Mouse (Mus musculus) neural tube, embryonic 15.5 days (tissue): ENCODE data around the gene Ptprd. TPM values are rescaled to one million over a fixed set of nuclear protein-coding genes. Genes with fewer than 3 reads are reported as not detected.

Experiments
- ATAC-seq: fragments of 200-750 bp; cut with Nextera tagmentation; 2 replicates; pipeline ENCODE4 v1.8.0; 2017; ENCODE audit warnings: mild to moderate bottlenecking, moderate TSS enrichment, moderate library complexity; ENCODE audit not compliant: low FRiP score
- H3K27ac ChIP-seq: fragments of 300-500 bp; sonication (generic); replicated peaks from 2 replicates; pipeline ENCODE4 v1.5.1; 2015; ENCODE audit warnings: mild to moderate bottlenecking, inconsistent platforms
- H3K27me3 ChIP-seq: fragments of 300-500 bp; sonication (generic); replicated peaks from 2 replicates; pipeline ENCODE4 v1.6.1; 2015; ENCODE audit warnings: inconsistent platforms
- H3K36me3 ChIP-seq: fragments of 300-500 bp; sonication (generic); 2 replicates; pipeline ENCODE4 v1.6.1; 2015; ENCODE audit warnings: inconsistent platforms
- H3K4me1 ChIP-seq: fragments of 300-500 bp; sonication (generic); 2 replicates; pipeline ENCODE4 v1.6.1; 2015; ENCODE audit warnings: inconsistent platforms
- H3K4me2 ChIP-seq: fragments of 300-500 bp; sonication (generic); 2 replicates; pipeline ENCODE4 v1.6.1; 2015; ENCODE audit warnings: inconsistent platforms, mild to moderate bottlenecking, moderate library complexity
- H3K4me3 ChIP-seq: fragments of 300-500 bp; sonication (generic); replicated peaks from 2 replicates; pipeline ENCODE4 v1.5.1; 2015; ENCODE audit warnings: mild to moderate bottlenecking, inconsistent platforms
- H3K9ac ChIP-seq: fragments of 300-500 bp; sonication (generic); replicated peaks from 2 replicates; pipeline ENCODE4 v1.6.1; 2015; ENCODE audit warnings: mild to moderate bottlenecking, inconsistent platforms
- H3K9me3 ChIP-seq: fragments of 300-500 bp; sonication (generic); replicated peaks from 2 replicates; pipeline ENCODE4 v1.6.1; 2016; ENCODE audit warnings: inconsistent platforms
- WGBS: fragments of 180-500 bp; shearing (Covaris S2); methylation state at CpG from one replicate; pipeline ENCODE4 v1.1.7; 2015; ENCODE audit warnings: mixed read lengths; 5-methylcytosine and 5-hydroxymethylcytosine counted together
- polyA plus RNA-seq: library from polyadenylated mRNA; unstranded; fragments of >200 nt; fragmentation: Nextera tagmentation; extraction: Ambion mirVana; gene quantifications from 2 replicates; pipeline ENCODE4 v1.2.1, GENCODE M21; 2015

The Ptprd gene
- polyA plus RNA-seq, 1 experiment from 2014 or later: 96.1 TPM

DNA sequence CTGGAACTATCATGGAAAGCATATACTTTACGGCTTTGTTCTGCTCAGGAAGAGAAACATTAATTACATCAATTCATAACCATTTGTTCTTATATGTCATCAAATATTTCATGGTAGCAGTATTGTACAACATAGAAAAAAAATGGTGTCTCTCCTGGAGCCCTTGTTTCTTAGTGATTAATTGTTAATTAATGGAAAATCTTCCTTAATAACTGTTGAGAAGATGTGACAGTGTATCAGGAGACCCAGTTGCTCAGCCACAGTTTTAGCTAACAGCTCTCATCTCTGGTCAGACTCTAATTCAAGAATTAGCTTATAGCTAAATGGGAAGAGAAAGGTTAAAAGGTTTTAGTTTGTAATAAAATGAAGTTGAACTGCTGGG, 69.0 kb downstream of the Ptprd start:
- H3K4me2 ChIP-seq: no peak overlapping the region
- WGBS: 24% methylated on average over 1 of the region's 1 CpGs
- no peaks in the 10 kb centered on the region for H3K9me3 ChIP-seq
- peaks cover 6% of the 10 kb centered on the region; the same call in 1 of the 2 replicates for H3K4me1 ChIP-seq
- no peaks in the 10 kb centered on the region for H3K36me3 ChIP-seq
- H3K4me3 ChIP-seq: no peak overlapping the region
- H3K9ac ChIP-seq: no peak overlapping the region
- 0 out of 2 replicates have a peak, but pooled peaks have one; percentile 53 for ATAC-seq
- no peak overlapping the region for H3K27ac ChIP-seq
- H3K27me3 ChIP-seq: no peaks in the 10 kb centered on the region

DNA sequence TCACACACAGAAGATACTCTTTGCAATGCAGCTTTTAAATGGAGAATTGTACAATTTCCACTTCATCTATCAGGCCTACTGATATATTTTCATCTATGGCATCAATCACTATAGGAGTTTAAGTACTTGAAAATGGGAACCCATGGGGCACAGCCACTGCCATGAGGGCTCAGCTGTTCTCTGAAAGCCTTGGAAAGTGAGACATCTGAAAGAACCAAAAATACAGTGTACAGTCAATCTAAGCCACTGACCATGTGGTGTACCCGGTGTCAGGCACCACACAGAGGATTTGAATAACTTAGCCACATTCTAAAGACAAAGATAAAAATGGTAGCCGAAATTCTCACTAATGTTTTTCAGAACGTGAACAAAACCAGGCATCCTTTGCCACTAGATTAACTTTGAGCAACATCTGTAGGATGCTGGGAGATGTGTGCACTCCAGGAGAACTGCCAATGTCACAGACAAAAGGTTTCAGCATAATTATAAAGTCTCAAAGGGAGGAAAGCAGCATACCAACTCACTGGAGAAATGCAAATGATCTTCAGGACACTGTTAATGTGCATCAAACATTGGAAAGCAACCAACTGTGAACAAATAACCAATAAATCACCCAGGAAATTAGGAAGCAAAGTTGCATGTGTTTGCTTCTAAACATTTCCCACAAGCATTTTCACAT, 69.5 kb downstream of the Ptprd start:
- no peaks in the 10 kb centered on the region for H3K9me3 ChIP-seq
- peak; percentile 65; the same call in 1 of the 2 replicates for ATAC-seq
- peaks cover 6% of the 10 kb centered on the region; the same call in 1 of the 2 replicates for H3K4me1 ChIP-seq
- H3K27ac ChIP-seq: no peak overlapping the region
- H3K9ac ChIP-seq: no peak overlapping the region
- WGBS: 24% methylated on average over 3 of the region's 3 CpGs
- H3K27me3 ChIP-seq: no peaks in the 10 kb centered on the region
- no peak overlapping the region for H3K4me3 ChIP-seq
- H3K36me3 ChIP-seq: no peaks in the 10 kb centered on the region
- no peak overlapping the region for H3K4me2 ChIP-seq

DNA sequence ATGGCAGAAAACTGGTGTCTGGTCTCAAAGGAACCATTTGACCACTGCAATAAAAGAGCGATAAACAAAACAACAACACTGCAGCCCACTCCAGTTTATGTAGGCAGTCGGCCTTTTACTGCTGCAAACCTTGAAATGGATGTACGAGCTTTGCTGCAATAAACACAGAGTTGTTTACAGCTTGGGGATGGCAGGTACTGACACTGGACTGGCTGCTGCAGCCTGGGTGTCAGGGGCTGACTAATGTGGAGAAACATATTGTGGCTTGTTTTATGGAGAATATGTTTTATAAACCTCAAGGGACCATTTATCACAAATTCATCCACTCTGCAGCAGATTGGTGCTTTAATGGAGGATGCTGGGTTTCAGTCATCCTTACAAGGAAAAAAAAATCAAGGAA, 100.9 kb downstream of the Ptprd start:
- H3K4me3 ChIP-seq: no peak overlapping the region
- peaks cover 9% of the 10 kb centered on the region for H3K4me1 ChIP-seq
- no peaks in the 10 kb centered on the region for H3K9me3 ChIP-seq
- 6% methylated on average over 3 of the region's 3 CpGs for WGBS
- H3K27me3 ChIP-seq: no peaks in the 10 kb centered on the region
- peak overlapping the region; percentile 22; the same call in 1 of the 2 replicates for H3K4me2 ChIP-seq
- peak; percentile 47; the same call in 1 of the 2 replicates for ATAC-seq
- H3K27ac ChIP-seq: no peak overlapping the region
- no peak overlapping the region; the same call in 1 of the 2 replicates for H3K9ac ChIP-seq
- no peaks in the 10 kb centered on the region for H3K36me3 ChIP-seq

DNA sequence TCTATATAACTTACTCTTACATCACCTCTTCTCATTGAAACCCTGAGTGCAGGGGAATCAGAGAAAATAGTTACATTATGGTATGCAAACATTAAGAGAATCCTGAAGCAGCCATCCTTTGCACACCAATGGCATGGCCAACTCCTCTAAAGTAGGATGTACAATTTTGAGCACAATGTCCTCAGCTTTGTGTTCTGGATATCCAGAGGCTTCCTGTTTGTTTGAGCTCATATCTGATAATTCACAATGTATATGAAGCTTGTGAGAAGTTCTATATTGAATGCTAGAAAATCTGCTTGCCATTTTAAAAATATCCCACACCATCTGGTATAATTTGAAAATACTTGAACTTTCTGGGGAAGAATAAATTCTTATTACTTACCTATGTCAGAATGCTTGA, 114.2 kb downstream of the Ptprd start:
- no peak overlapping the region for H3K4me2 ChIP-seq
- no peak overlapping the region for H3K27ac ChIP-seq
- H3K9me3 ChIP-seq: no peaks in the 10 kb centered on the region
- no peak overlapping the region for H3K4me3 ChIP-seq
- ATAC-seq: no peak
- no peaks in the 10 kb centered on the region for H3K4me1 ChIP-seq
- no peaks in the 10 kb centered on the region for H3K27me3 ChIP-seq
- H3K36me3 ChIP-seq: no peaks in the 10 kb centered on the region
- H3K9ac ChIP-seq: no peak overlapping the region

DNA sequence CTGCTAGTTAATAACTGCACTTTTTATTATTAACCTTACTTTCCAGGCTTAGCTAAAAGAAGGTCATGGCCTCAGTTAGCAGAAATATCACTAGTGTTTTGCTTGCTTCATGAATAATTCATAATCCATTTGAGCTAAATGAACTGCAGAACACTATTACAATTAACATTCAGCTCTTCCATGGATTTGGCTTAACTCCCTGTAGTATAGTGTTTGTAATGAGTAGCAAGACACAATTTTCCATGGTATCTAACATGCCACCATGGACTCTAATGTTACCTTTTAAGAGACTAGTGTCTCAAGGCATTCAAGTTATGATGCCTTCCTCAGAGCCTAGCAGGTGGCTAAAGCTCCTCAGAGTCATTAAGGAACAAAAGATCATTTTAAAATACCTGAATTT, 129.0 kb downstream of the Ptprd start:
- Histone ChIP-seq H3K9me3 (no peaks in the 10 kb centered on the region), H3K4me2 (no peak overlapping the region), H3K4me1 (no peaks in the 10 kb centered on the region), H3K27me3 (no peaks in the 10 kb centered on the region), H3K36me3 (no peaks in the 10 kb centered on the region), H3K27ac (no peak overlapping the region), H3K4me3 (no peak overlapping the region), H3K9ac (no peak overlapping the region)
- ATAC-seq: no peak

DNA sequence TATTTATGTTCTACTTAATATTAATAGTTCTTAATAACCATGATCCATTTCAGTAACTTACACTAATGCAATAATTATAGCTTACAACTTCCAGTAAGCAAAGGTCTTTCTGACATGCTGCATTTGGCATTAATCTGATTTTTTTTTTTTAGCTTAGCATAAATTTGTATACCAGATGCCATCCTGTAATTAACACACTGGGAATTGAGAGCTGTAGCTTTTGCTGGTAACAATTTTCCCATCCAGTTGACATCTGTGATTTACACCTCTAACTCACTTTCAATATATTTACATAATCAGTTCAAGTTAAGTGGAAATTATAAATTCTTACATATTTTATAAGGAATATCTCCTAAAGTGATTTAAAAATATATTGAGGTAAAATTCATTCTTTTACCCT, 134.3 kb downstream of the Ptprd start:
- H3K9ac ChIP-seq: no peak overlapping the region
- no peaks in the 10 kb centered on the region for H3K36me3 ChIP-seq
- H3K4me2 ChIP-seq: no peak overlapping the region
- no peaks in the 10 kb centered on the region for H3K27me3 ChIP-seq
- no peak for ATAC-seq
- no peaks in the 10 kb centered on the region for H3K4me1 ChIP-seq
- H3K9me3 ChIP-seq: no peaks in the 10 kb centered on the region
- H3K27ac ChIP-seq: no peak overlapping the region
- no peak overlapping the region for H3K4me3 ChIP-seq

DNA sequence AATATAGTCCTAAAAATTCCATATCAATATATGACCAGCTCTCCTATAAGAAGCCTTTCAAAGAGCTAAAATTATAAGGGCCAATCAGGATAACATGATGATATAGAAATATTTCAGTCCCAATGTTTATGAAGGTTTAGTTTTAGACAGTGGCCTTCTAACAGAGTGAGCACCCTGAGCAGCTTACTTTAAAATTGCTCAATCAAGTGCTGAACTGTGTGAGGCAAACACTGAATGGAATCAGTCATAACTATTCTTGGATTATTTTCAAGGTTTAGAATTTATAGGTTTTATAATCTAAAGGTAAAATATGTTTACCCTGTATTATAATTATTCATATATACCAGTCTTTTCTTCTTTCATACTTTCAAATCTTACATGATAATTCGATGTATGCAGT, 134.7 kb downstream of the Ptprd start:
- 70% methylated on average over 1 of the region's 1 CpGs for WGBS
- Histone ChIP-seq H3K27ac (no peak overlapping the region), H3K9me3 (no peaks in the 10 kb centered on the region), H3K4me1 (no peaks in the 10 kb centered on the region), H3K4me2 (no peak overlapping the region), H3K9ac (no peak overlapping the region), H3K36me3 (no peaks in the 10 kb centered on the region), H3K27me3 (no peaks in the 10 kb centered on the region), H3K4me3 (no peak overlapping the region)
- ATAC-seq: no peak

DNA sequence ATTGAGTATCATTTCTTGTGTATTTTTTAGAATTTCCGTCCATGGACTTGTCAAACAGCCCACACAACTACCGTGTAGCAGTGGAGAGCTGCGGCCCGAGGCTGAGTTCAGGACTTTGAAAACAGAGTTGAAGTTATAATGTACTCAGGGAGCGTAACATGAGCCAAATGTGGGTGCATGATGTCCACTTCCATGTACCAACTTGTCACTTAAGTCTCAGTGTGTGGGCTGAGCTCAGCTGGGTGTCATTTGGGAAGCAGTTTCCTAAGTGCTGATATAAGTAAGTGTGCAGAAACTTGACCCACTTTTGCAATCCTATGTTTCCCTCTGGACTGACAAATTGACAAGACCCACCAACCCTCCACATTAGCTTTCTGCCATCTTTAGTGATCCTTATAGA, 173.4 kb downstream of the Ptprd start:
- H3K36me3 ChIP-seq: no peaks in the 10 kb centered on the region
- H3K4me1 ChIP-seq: no peaks in the 10 kb centered on the region
- H3K9ac ChIP-seq: no peak overlapping the region
- 88% methylated on average over 5 of the region's 5 CpGs for WGBS
- H3K9me3 ChIP-seq: no peaks in the 10 kb centered on the region
- no peak for ATAC-seq
- no peak overlapping the region for H3K4me3 ChIP-seq
- H3K27ac ChIP-seq: no peak overlapping the region
- no peaks in the 10 kb centered on the region for H3K27me3 ChIP-seq
- H3K4me2 ChIP-seq: no peak overlapping the region

DNA sequence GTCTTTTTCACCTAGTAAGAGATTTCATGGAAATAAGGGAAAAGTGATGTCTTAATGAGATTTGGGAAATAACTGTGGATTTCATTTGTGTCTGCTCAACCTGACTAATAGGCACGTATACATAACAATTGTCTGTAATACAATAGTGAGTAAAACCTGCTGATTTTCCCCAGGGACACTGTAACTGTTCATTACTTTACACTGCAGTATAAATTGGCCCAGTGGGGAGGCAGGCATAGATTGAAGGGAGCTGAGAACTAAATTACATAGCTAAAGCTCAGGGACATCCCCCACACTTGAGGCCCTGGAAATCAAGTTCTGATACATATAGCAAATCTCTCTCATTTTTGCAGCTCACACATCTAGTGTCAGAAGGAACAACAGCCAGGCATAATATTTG, 209.7 kb downstream of the Ptprd start:
- Histone ChIP-seq H3K4me2 (no peak overlapping the region), H3K36me3 (no peaks in the 10 kb centered on the region), H3K9me3 (no peaks in the 10 kb centered on the region), H3K4me3 (no peak overlapping the region), H3K27ac (no peak overlapping the region), H3K27me3 (no peaks in the 10 kb centered on the region), H3K9ac (no peak overlapping the region), H3K4me1 (no peaks in the 10 kb centered on the region)
- 32% methylated on average over 1 of the region's 1 CpGs for WGBS
- no peak for ATAC-seq

DNA sequence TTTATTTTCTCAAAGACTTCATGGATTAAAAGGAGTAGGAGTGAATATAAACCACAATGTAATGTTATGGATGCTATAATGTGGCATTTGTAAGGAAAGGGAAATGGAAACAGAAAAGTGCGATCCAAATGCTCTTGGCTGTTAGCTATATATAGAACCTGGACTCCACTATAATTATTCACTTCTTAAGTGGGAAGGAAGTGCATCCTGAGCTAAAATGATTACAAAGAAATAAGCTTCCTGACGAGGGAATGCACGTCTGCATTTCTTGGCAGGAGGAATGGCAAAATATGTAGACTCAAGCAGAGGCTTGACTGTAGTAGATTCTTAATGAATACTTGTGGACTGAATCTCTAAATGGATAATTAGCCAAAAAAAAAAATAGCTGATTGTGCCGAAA, 219.1 kb downstream of the Ptprd start:
- Histone ChIP-seq H3K9ac (no peak overlapping the region), H3K27me3 (no peaks in the 10 kb centered on the region), H3K9me3 (no peaks in the 10 kb centered on the region), H3K36me3 (no peaks in the 10 kb centered on the region), H3K4me2 (no peak overlapping the region), H3K27ac (no peak overlapping the region), H3K4me1 (no peaks in the 10 kb centered on the region), H3K4me3 (no peak overlapping the region)
- ATAC-seq: no peak
- WGBS: 73% methylated on average over 4 of the region's 4 CpGs

DNA sequence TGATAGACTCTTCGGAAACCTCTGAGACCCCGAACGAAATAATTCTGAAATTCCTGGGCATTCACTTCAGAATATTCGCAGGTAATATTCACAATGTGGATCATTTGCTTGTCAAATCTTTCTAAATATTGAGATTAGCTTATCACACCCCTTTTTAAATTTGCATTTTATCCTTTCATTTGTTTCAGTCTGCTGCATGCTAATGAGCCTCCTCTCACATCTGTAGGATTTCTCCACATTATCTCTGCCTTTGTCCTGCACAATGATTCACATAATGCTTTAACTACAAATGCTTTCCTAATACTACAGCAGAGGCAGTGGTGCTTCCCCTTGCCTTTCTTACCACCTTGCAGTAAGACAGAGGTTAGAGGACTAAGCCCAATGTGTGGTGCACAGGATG, 229.7 kb downstream of the Ptprd start:
- Histone ChIP-seq H3K9ac (no peak overlapping the region), H3K27ac (no peak overlapping the region), H3K4me2 (no peak overlapping the region), H3K4me3 (no peak overlapping the region), H3K9me3 (no peaks in the 10 kb centered on the region), H3K27me3 (no peaks in the 10 kb centered on the region), H3K4me1 (no peaks in the 10 kb centered on the region), H3K36me3 (no peaks in the 10 kb centered on the region)
- 86% methylated on average over 4 of the region's 4 CpGs for WGBS
- no peak for ATAC-seq

DNA sequence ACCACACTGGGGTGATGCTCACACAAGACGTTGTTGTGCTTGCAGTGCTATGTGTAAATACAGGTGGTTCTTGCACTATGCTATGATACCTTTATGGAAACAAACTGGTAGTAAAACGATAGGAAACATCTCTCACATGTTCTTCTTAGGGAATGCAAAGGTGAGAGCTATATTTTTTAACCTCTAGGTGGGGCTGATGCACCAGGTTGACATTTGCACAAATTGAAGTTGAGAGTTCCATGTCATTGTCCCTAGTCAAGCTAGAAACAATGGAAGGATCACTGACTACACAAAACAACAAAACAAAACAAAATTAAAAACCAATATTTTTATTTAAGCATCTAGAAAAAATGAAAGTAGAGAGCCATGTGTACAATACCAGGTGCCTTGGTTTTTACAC, 250.1 kb downstream of the Ptprd start:
- Histone ChIP-seq H3K9ac (no peak overlapping the region), H3K27ac (no peak overlapping the region), H3K4me2 (no peak overlapping the region), H3K4me1 (no peaks in the 10 kb centered on the region), H3K36me3 (no peaks in the 10 kb centered on the region), H3K27me3 (no peaks in the 10 kb centered on the region), H3K4me3 (no peak overlapping the region), H3K9me3 (no peaks in the 10 kb centered on the region)
- 31% methylated on average over 2 of the region's 2 CpGs for WGBS
- no peak for ATAC-seq

DNA sequence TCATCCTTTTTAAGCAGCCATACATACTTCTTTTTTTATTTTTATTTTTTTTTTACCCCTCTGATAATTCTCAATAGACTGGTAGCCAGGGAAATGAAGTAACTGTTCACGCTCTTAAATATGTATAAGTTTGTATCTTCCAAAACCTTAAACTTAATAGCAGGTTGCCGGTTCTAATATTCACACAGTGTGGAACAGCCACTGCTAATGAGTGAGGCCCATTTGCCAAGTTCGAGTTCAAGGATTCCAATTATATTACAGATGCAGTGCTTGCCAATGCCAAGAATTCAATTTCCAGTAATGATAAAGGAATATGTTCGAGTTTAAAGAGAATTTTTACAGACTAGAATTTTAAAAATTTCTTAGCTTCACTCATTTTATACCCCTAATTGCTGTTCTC, 322.3 kb downstream of the Ptprd start:
- H3K27me3 ChIP-seq: no peaks in the 10 kb centered on the region
- no peaks in the 10 kb centered on the region for H3K36me3 ChIP-seq
- H3K4me2 ChIP-seq: no peak overlapping the region
- WGBS: 82% methylated on average over 4 of the region's 4 CpGs
- no peaks in the 10 kb centered on the region for H3K9me3 ChIP-seq
- H3K4me3 ChIP-seq: no peak overlapping the region
- no peak overlapping the region for H3K9ac ChIP-seq
- no peaks in the 10 kb centered on the region for H3K4me1 ChIP-seq
- no peak for ATAC-seq
- H3K27ac ChIP-seq: no peak overlapping the region
